12 mouse cellular contexts compared by ENCODE assay signal in genomic region chr1:177645897-177646535, GRCm38 (mm10).
A peak's percentile ranks its signal among the peaks of the same experiment; 100 is the strongest.
DNase-seq lines count a peak whose midpoint lies in the region; ATAC-seq and TF ChIP-seq lines count a peak whose summit lies in the region.
"Had no signal": no experiment of that assay in that cellular context is flagged by ENCODE, and none has a peak within 500 bp of the region (broad histone marks: within the 10 kb centered on the region; RNA-seq: fewer than 3 reads in every experiment).

No protein-coding gene starts in this region.

- TF ChIP-seq CTCF in midbrain, postnatal 0 days (IDR thresholded peaks at IDR 0.05), result no peak

- peak; percentile 43 for DNase-seq in gastrocnemius, postnatal 14 days
- no peak for DNase-seq in gastrocnemius, postnatal 25 days
- DNase-seq in midbrain, postnatal 0 days (ENCODE audit: low spot score), result peak; percentile 66
- DNase-seq in retina, embryonic 14.5 days (ENCODE audit: low spot score), result peak; percentile 57
- no peak for DNase-seq in lung, postnatal 10 days
- no peak for DNase-seq in layer of hippocampus, adult 9-11 months

- peak; percentile 47; the same call in 1 of the 2 replicates for ATAC-seq in midbrain, postnatal 0 days (ENCODE audit: low FRiP score)
- ATAC-seq in midbrain, embryonic 15.5 days (replicated peaks), result no peak
- ATAC-seq in hindbrain, embryonic 13.5 days (ENCODE audit: low FRiP score), result 0 out of 2 replicates have a peak, but pooled peaks have one; percentile 61
- ATAC-seq: activated CD4-positive, CD25-positive, alpha-beta regulatory T cell, adult 4 months had no signal

- H3K27ac ChIP-seq in midbrain, postnatal 0 days (ENCODE audit: low read depth, low read length), result no peak overlapping the region
- no peak overlapping the region for H3K27ac ChIP-seq in midbrain, embryonic 15.5 days
- H3K27ac ChIP-seq in hindbrain, embryonic 13.5 days, result 0 out of 2 replicates have a peak overlapping the region, but pooled peaks have one; percentile 12
- H3K27ac ChIP-seq: kidney, postnatal 0 days; liver, embryonic 15.5 days; macrophage had no signal

- H3K36me3 ChIP-seq in midbrain, postnatal 0 days (ENCODE audit: insufficient read depth, low read length), result no peaks in the 10 kb centered on the region
- no peaks in the 10 kb centered on the region for H3K36me3 ChIP-seq in midbrain, embryonic 15.5 days (replicated peaks)
- no peaks in the 10 kb centered on the region for H3K36me3 ChIP-seq in hindbrain, embryonic 13.5 days
- H3K36me3 ChIP-seq: liver, embryonic 15.5 days had no signal

- H3K4me3 ChIP-seq in midbrain, postnatal 0 days (ENCODE audit: low read depth, low read length), result no peak overlapping the region
- no peak overlapping the region for H3K4me3 ChIP-seq in midbrain, embryonic 15.5 days
- no peak overlapping the region for H3K4me3 ChIP-seq in hindbrain, embryonic 13.5 days
- H3K4me3 ChIP-seq: liver, embryonic 15.5 days had no signal

- H3K4me1 ChIP-seq in midbrain, postnatal 0 days (ENCODE audit: insufficient read depth, low read length), result no peaks in the 10 kb centered on the region
- H3K4me1 ChIP-seq in midbrain, embryonic 15.5 days, result peaks cover 2% of the 10 kb centered on the region
- H3K4me1 ChIP-seq in hindbrain, embryonic 13.5 days (replicated peaks), result peaks cover 5% of the 10 kb centered on the region
- H3K4me1 ChIP-seq: liver, embryonic 15.5 days had no signal

- H3K9ac ChIP-seq in midbrain, postnatal 0 days (replicated peaks; ENCODE audit: low read length, poor library complexity, severe bottlenecking), result no peak overlapping the region
- H3K9ac ChIP-seq in midbrain, embryonic 15.5 days, result no peak overlapping the region
- no peak overlapping the region for H3K9ac ChIP-seq in hindbrain, embryonic 13.5 days
- H3K9ac ChIP-seq: liver, embryonic 15.5 days had no signal

- H3K4me2 ChIP-seq in midbrain, postnatal 0 days (ENCODE audit: low read depth, low read length, poor library complexity, severe bottlenecking), result no peak overlapping the region
- no peak overlapping the region for H3K4me2 ChIP-seq in midbrain, embryonic 15.5 days
- H3K4me2 ChIP-seq in hindbrain, embryonic 13.5 days, result no peak overlapping the region
- H3K4me2 ChIP-seq: liver, embryonic 15.5 days had no signal

- H3K27me3 ChIP-seq in midbrain, postnatal 0 days (ENCODE audit: insufficient read depth, low read length), result no peaks in the 10 kb centered on the region
- H3K27me3 ChIP-seq in midbrain, embryonic 15.5 days (replicated peaks), result no peaks in the 10 kb centered on the region
- 0 out of 2 replicates have a peak, but pooled peaks cover 3% of the 10 kb centered on the region for H3K27me3 ChIP-seq in hindbrain, embryonic 13.5 days
- H3K27me3 ChIP-seq: liver, embryonic 15.5 days had no signal

- 75% methylated on average over 5 of the region's 5 CpGs for WGBS in midbrain, postnatal 0 days
- WGBS in midbrain, embryonic 15.5 days, result 69% methylated on average over 5 of the region's 5 CpGs
- 63% methylated on average over 5 of the region's 5 CpGs for WGBS in hindbrain, embryonic 13.5 days

- H3K9me3 ChIP-seq in midbrain, postnatal 0 days (ENCODE audit: low read length), result no peaks in the 10 kb centered on the region
- H3K9me3 ChIP-seq in midbrain, embryonic 15.5 days, result no peaks in the 10 kb centered on the region
- H3K9me3 ChIP-seq in hindbrain, embryonic 13.5 days, result no peaks in the 10 kb centered on the region
- H3K9me3 ChIP-seq: liver, embryonic 15.5 days had no signal

- intact Hi-C loops in gastrocnemius, postnatal 14 days (cut with DNase I; ENCODE audit: low total_unique reads), result loop anchor here (5.0 kb wide), 1 partner anchor 36 kb away; no protein-coding TSS in a partner anchor

Comparison
In these comparisons a context has a peak if more than half of its experiments do, and no peak if none do; other contexts are left out.
1. DNase-seq: peak in gastrocnemius, postnatal 14 days (single experiment), midbrain, postnatal 0 days (single experiment) and retina, embryonic 14.5 days (single experiment); none in gastrocnemius, postnatal 25 days (single experiment), lung, postnatal 10 days (single experiment) and layer of hippocampus, adult 9-11 months (single experiment).